Mouse (Mus musculus) cortical plate, adult 2 months (tissue): ENCODE measurements around the gene Rasgrf2.

Experiments used
- CTCF ChIP-seq: fragments of 200-500 bp; IDR thresholded peaks from 2 replicates; pipeline ENCODE4 v1.5.1; 2011; ENCODE audit warnings: mild to moderate bottlenecking, control low read depth, low read length; ENCODE audit not compliant: insufficient read depth; ENCODE audit errors: extremely low read depth
- POLR2A ChIP-seq: fragments of 200-500 bp; IDR thresholded peaks from 2 replicates; pipeline ENCODE4 v1.6.1; 2011; ENCODE audit warnings: mild to moderate bottlenecking, low read length, control low read depth; ENCODE audit not compliant: insufficient read depth; ENCODE audit errors: extremely low read depth

DNA sequence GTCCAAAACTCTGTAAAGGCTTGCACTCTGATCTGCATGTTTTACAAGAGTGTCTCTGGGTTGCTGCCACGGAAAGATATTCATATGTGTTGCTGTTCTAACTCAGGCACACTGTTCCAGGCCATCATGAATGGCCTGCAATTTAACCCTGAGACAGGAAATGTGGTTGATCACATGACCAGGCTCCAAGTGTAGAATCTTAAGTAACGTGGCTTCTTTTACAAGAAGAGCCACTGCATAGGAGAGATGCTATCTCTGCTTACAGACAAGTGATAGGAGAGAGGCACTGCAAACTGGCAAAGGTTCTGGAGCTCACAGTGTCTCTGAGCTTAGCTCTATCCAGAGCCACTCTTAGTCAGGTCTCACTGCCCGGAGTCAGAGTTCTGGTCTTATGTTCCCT is 210.4 kb downstream of the Rasgrf2 start:
- TF ChIP-seq POLR2A (no peak), CTCF (no peak)
